Mouse (Mus musculus): Measurements from ENCODE around the gene C330007P06Rik. TPM values are rescaled to one million over a fixed set of nuclear protein-coding genes. Genes with fewer than 3 reads are reported as not detected.

The C330007P06Rik gene
- total RNA-seq, 2 experiments from 2014 or later: 12.0 TPM

DNA sequence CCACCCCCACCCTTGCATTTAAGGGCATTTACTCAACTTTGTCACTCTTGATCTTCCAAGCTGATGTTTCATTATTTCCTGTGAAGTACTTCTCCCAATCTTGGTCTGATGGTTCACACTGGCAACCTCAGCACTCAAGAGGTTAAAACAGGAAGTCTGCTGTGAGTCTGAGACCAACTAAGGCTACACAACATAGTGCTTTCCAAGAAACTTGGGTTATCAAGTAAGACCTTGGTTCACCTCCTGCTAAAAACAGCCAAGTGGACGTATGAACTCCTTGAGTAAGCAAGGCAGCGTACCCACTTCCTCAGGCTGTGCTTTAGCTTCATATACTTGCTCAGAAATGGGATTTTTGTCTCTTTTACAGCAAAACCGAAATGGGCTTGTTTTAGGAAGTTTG lies 3.5 kb downstream of the C330007P06Rik start:
- intact Hi-C loops (cut with DNase I): no loop called here
- no peak for TF ChIP-seq CTCF (IDR thresholded peaks at IDR 0.05)
- DNase-seq: no peak

DNA sequence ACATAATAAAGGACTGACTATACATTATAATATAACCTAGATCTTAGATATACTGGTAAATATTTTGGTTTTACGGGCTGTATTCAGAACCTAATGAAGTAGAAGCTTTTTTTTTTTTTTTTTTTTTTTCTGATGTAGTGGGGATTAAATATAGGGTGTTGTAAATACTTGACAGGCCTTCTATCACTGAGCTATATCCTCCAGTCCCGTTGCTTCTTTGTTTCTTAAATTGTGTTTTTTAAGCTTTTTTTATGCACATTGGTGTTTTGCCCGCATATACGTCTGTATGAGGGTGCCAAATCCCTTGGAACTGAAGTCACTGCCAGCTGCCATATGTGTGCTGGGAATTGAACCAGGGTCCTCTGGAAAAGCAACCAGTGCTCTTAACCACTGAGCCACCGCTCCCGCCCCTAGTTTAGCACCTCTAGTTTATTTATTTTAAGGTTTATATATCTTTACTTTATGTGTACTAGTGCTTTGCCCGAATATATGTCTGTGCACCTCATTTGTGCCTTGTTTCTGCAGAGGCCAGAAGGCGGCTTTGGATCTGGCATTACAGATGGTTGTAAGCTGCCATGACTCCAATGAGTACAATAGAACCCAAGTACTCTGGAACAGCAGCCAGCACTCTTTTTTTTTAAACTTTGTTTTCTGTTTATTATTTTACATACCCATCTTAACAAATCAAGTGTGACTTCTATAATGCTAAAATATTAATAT lies 9.1 kb downstream of the C330007P06Rik start:
- no peak for TF ChIP-seq CTCF (IDR thresholded peaks at IDR 0.05)
- no peak for DNase-seq
- Histone ChIP-seq H3K27ac (peak overlapping the region; percentile 87), H3K4me3 (peak overlapping the region; percentile 75)
- intact Hi-C loops (cut with DNase I): loop anchor here (5.0 kb wide), 1 partner anchor 38 kb away; the partner anchor contains the start of gene Nkrf

More for the DNA sequence above, 3.5 kb downstream of the C330007P06Rik start:
- Histone ChIP-seq H3K4me3 (no peak overlapping the region), H3K27ac (no peak overlapping the region)

DNA sequence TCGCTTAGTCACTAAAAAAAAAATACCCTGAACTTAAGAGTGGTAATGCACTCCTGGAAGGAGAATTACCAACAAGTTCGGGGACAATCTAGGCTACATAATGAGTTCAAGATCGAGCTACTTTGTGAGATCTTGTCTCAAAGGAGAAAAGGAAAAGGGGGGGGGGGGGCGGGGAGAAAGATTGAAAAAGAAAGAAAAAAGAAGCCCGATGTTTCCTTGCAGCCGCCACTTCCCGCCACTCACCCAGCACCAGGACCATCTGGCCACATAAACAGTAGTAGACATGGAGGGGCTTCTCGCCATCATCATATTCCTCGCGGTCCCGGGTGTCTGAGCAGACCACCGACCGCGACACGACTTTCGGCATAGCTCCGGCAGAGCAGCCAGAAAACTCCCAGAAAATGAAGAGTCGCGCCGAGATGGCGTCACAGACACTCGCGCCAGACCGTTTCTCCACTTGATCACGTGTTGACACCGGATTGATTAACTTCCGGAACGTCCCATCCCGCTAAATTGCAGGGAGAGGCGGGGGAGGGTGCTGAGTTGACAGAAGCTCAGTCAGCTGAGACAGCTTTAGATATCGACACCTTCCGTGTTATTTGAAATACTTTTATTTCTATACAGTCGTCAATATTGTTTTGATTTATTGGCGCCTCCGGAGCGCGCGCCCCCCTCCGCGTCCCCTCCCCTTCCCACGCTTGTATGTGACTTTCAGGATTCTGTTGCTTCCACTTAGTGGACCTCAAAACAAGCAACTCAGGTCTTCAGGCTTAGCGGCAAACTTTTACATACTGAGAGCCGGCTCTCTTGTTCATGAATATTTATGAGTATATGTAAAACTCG lies 9.9 kb downstream of the C330007P06Rik start:
- DNase-seq: peak; percentile 87
- Histone ChIP-seq H3K27ac (peak overlapping the region; percentile 87), H3K4me3 (peak overlapping the region; percentile 75)
- no peak for TF ChIP-seq CTCF (IDR thresholded peaks at IDR 0.05)
- intact Hi-C loops (cut with DNase I): loop anchor here (5.0 kb wide), 1 partner anchor 38 kb away; the partner anchor contains the start of gene Nkrf

DNA sequence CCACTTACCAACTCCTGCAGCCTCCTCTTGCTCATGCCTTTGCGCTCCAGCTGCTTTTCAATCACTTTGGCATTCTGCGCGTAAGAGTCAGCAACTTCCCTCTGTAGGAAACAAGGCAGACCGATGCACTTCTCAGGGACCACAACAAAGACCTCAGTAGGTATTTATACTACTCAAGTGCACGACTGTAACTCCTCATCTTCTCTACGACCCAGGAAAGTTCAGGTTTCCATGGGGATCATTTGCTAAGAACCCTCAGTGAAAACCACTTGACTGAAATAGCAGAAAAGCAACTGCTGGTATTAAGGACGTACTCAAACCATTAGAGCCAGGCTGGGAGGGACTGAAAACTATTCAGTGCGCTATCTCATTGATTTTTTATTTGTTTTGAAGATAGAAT lies 21.3 kb downstream of the C330007P06Rik start:
- Histone ChIP-seq H3K27ac (no peak overlapping the region), H3K4me3 (no peak overlapping the region)
- DNase-seq: no peak
- intact Hi-C loops (cut with DNase I): no loop called here
- no peak for TF ChIP-seq CTCF (IDR thresholded peaks at IDR 0.05)

DNA sequence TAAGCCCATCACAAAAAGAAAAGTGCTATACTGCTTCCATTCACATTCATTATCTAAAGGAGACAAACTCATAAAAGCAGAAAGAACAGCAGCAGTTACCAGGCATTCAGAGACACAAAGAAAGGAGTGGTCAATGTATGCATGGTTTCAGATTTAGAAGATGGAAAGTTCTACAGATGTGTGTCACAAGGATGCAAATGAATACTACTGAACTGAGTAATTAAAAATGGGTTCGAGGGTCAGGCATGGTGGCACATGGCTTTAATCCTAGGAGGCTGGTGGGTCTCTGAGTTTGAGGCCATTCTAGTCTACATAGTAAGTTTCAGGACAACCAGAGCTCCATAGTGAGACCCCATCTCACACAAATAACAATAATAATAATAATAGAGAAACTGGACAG lies 26.8 kb downstream of the C330007P06Rik start:
- intact Hi-C loops (cut with DNase I): no loop called here
- DNase-seq: no peak
- no peak for TF ChIP-seq CTCF (IDR thresholded peaks at IDR 0.05)
- Histone ChIP-seq H3K27ac (no peak overlapping the region), H3K4me3 (no peak overlapping the region)

DNA sequence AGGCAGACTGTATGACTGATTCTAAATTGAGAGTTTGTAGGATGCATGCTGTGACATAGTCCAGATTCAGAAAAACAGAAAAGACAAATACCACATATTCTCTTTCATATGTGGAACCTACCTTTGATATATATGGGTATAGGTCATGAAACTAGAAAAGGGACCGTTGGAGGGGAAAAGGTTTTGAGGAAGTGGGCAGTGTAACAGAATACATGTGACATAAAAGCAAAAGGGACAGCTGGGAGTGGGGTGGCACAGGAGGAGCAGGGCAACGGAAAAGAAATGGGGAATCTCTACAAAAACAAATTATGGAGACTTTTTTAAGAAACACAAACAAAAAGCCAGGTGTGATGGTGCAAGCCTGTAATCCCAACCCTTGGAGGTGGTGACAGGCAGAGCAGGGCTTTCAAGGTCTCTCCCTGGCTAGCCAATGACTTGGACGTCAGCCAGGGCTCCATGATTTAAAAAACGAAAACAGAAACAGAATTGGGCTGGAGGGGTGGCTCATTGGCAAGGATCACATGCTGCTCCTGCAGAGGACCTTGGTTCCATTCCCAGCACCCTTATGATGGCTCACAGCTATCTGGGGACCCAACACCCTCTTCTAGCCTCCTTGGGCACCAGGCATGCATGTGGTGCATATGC lies 30.4 kb downstream of the C330007P06Rik start:
- H3K4me3 ChIP-seq: no peak overlapping the region
- intact Hi-C loops (cut with DNase I): no loop called here

DNA sequence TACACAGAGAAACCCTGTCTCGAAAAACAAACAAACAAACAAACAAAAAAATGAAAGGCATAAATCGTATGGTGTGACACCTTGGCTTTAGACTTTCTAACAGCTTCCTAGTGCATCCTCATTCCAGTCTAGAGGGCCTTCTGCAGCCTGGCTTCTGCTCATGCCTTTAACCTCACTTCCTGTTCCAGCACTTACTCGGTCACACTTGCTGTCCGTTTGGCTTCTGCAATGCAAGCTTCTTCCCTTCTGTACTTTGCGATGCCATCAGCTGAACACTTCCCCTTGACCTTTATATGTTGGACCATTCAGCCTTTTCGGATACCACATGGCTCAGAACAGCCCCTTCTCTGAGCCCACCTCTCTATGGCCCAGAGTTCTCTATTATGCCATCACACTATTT lies 32.2 kb downstream of the C330007P06Rik start:
- intact Hi-C loops (cut with DNase I): no loop called here
- no peak for TF ChIP-seq CTCF (IDR thresholded peaks at IDR 0.05)
- no peak overlapping the region for H3K4me3 ChIP-seq
- no peak overlapping the region for H3K27ac ChIP-seq
- no peak for DNase-seq

More for the DNA sequence above, 30.4 kb downstream of the C330007P06Rik start:
- no peak for DNase-seq
- no peak overlapping the region for H3K27ac ChIP-seq
- no peak for TF ChIP-seq CTCF (IDR thresholded peaks at IDR 0.05)

DNA sequence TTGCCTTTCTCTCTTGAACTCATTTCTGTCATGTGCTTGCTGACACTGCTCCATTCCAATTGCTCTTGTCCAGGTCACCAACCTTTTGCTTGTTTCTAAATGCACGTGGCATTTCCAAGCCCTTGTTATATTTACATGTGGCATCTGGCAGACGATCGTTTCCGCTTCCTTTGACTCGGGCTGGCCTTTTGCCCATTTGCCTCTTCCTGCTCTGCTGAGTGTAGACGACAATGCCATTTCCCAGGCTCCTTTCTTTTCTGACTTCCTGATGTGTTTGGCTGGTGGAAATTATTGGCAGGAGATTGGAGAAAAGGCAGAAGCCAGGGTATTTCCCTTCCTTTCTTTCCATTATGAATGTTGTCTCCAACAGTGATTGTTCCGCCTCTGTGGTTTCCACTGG lies 34.5 kb downstream of the C330007P06Rik start:
- TF ChIP-seq CTCF (IDR thresholded peaks at IDR 0.05): no peak
- peak; percentile 25 for DNase-seq
- H3K27ac ChIP-seq: no peak overlapping the region
- H3K4me3 ChIP-seq: no peak overlapping the region
- intact Hi-C loops (cut with DNase I): no loop called here

DNA sequence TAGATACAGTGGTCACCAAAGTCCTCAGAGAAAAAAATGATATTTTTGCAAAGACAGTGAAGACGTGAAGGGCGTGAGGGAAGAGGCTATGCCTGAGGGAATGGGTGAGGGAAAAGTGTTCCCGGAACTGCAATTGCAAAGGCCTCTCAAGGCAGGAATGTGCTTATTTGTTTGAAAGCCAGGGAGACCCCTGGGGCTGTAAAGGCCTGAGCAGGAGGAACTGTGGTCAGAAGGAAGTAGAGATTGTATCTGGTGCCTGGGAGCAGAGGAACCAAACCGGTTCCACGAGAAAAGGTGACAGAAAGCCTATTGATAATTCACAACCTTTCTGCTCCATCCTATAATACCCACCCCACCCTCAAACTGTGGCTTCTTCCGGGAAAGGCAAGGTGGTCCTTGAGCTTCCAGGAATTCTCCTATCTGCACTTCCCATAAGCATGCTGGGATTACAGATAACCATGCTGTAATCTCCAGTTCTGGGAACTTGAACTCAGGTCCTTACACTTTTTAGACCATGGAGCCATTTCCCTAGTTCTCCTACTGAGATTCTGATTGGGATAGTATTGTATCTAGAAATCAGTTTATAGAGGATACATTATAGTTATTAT lies 36.7 kb downstream of the C330007P06Rik start:
- DNase-seq: no peak
- intact Hi-C loops (cut with DNase I): no loop called here
- H3K4me3 ChIP-seq: no peak overlapping the region
- H3K27ac ChIP-seq: no peak overlapping the region
- TF ChIP-seq CTCF (IDR thresholded peaks at IDR 0.05): no peak

DNA sequence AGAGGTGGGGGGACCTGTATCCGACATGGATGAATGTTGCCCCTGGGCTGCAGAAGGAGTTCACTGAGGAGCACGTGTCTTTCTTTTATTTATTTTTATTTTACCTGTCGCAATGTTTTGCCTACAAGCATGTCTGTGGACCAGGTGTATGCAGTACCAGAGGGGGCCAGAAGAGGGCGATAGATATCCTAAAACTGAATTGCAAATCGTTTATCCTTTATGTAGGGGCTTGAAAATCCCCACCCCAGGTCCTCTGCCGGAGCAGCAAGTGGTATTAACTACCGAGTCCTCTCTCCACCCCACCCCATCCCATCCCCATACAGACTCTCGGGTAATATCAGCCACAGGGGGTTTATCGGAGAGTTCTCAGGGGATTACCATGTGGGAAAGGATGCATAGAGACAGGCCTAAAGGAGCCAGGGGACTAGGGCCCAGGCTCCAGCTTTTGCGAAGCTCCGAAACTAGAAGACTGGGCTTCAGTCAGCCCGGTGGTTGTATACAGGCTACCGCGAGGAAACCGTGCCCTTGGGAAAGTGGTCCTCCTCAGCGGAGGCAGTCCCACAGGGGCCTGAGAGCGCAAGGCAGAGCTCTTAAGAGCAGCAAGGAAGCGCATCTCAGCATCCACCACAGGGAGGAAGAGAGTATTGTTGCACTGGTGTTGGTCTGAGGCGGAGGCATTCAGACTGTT lies 40.4 kb downstream of the C330007P06Rik start:
- Histone ChIP-seq H3K27ac (no peak overlapping the region), H3K4me3 (peak overlapping the region; percentile 41)
- TF ChIP-seq CTCF (IDR thresholded peaks at IDR 0.05): peak; percentile 83
- intact Hi-C loops (cut with DNase I): loop anchor here (5.0 kb wide), 2 partner anchors 74 to 189 kb away; no protein-coding TSS in a partner anchor
- DNase-seq: peak; percentile 64

DNA sequence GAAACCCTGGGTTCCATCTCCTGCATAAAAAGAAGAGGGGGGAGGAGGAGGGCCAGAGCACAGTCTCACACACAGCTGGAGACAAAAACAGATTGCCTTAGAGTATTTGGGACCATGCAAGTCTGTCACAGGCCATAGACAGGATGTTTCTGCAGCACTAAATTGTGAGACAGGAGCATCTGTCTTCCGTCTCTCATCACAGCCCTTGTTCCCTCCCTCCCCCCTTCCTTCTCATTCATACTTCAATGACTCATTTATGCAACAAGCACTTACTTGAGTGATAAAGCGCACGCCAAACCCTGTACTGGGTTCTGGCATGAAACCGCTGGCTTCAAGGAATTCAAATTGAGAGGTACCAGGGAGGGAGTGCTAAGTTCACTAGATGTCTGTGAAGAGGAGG lies 42.3 kb downstream of the C330007P06Rik start:
- no peak overlapping the region for H3K4me3 ChIP-seq
- intact Hi-C loops (cut with DNase I): loop anchor here (5.0 kb wide), 2 partner anchors 76 to 191 kb away; no protein-coding TSS in a partner anchor
- no peak overlapping the region for H3K27ac ChIP-seq
- DNase-seq: no peak
- TF ChIP-seq CTCF (IDR thresholded peaks at IDR 0.05): no peak

DNA sequence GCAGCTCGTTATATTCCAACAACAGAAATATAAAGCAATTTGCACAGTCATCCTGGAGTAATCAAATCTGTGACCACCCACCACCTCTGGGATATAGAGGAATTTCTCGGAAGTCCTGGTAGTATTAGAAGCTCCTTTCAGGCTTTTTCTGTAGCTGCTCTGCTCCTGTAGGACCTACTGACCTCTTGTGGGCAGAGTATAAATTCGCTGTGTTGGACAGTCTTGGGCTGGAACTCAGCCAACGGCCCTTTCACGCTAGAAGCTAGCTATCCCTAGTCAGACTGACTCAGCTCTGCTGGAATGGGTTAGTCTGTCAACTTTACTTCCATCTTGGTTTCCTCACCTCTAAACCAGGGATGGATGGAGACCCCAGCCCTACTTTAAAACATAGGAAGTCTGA lies 43.6 kb downstream of the C330007P06Rik start:
- TF ChIP-seq CTCF (IDR thresholded peaks at IDR 0.05): peak; percentile 46
- H3K4me3 ChIP-seq: no peak overlapping the region
- intact Hi-C loops (cut with DNase I): loop anchor here (5.0 kb wide), 2 partner anchors 77 to 192 kb away; no protein-coding TSS in a partner anchor
- no peak overlapping the region for H3K27ac ChIP-seq
- peak; percentile 77 for DNase-seq
